Mouse (Mus musculus): Measurements from ENCODE around the gene Folh1. TPM values are rescaled to one million over a fixed set of nuclear protein-coding genes. Genes with fewer than 3 reads are reported as not detected.

Gene Folh1
- not detected for total RNA-seq (2023)

GRCm38 (mm10) chr7:86775617-86776325 lies at the start of gene Folh1:
Folh1 (minus strand) TSS chr7:86775943.

GRCm38 (mm10) chr7:86794727-86795126 lies 19.0 kb upstream of the Folh1 start, which contains the start of gene Vmn2r77:
Vmn2r77 (plus strand) TSS chr7:86795027.

GRCm38 (mm10) chr7:86688030-86688429 lies 87.7 kb downstream of the Folh1 start, which contains the start of gene Olfr292:
Olfr292 (plus strand) TSS chr7:86688330.

Other genes with a start within 250 kb of the Folh1 start
- gene Olfr295, start 192.1 kb downstream of the Folh1 start, total RNA-seq (2023): not detected
- gene Olfr294, start 159.3 kb downstream of the Folh1 start, total RNA-seq (2023): not detected
- gene Olfr293, start 126.9 kb downstream of the Folh1 start, total RNA-seq (2023): not detected
- not detected for gene Olfr292, start 87.6 kb downstream of the Folh1 start, total RNA-seq (2023)
- not detected for gene Vmn2r77, start 19.1 kb upstream of the Folh1 start, total RNA-seq (2023)
- not detected for gene Vmn2r78, start 139.2 kb upstream of the Folh1 start, total RNA-seq (2023)
- gene Vmn2r79, start 220.2 kb upstream of the Folh1 start, total RNA-seq (2023): not detected